In genomic region chr11:117310341-117311107, GRCm38 (mm10) we compare ENCODE assay signal across 9 mouse cellular contexts.
A peak's percentile ranks its signal among the peaks of the same experiment; 100 is the strongest.
DNase-seq lines count a peak whose midpoint lies in the region; ATAC-seq and TF ChIP-seq lines count a peak whose summit lies in the region.
"Had no signal": no experiment of that assay in that cellular context is flagged by ENCODE, and none has a peak within 500 bp of the region (broad histone marks: within the 10 kb centered on the region; RNA-seq: fewer than 3 reads in every experiment).

No protein-coding gene starts in this region.

- no peak for TF ChIP-seq CTCF in thymus, adult 2 months (IDR thresholded peaks at IDR 0.05; ENCODE audit: borderline replicate concordance, control insufficient read depth, extremely low read depth, insufficient read depth, low read length, poor library complexity)
- TF ChIP-seq CTCF in stomach, postnatal 0 days (IDR thresholded peaks at IDR 0.05; ENCODE audit: low read depth): no peak

- no peak overlapping the region for H3K9ac ChIP-seq in hindbrain, embryonic 14.5 days
- H3K9ac ChIP-seq in hindbrain, embryonic 15.5 days: no peak overlapping the region
- H3K9ac ChIP-seq in stomach, postnatal 0 days (ENCODE audit: low read length): no peak overlapping the region

- no peaks in the 10 kb centered on the region for H3K9me3 ChIP-seq in hindbrain, embryonic 10.5 days
- no peaks in the 10 kb centered on the region for H3K9me3 ChIP-seq in hindbrain, embryonic 14.5 days (ENCODE audit: control insufficient read depth, low read length)
- no peaks in the 10 kb centered on the region for H3K9me3 ChIP-seq in hindbrain, embryonic 15.5 days
- no peaks in the 10 kb centered on the region for H3K9me3 ChIP-seq in stomach, postnatal 0 days (ENCODE audit: control insufficient read depth, low read length)

- no peak for ATAC-seq in hindbrain, embryonic 14.5 days (ENCODE audit: low FRiP score)
- ATAC-seq in hindbrain, embryonic 15.5 days (ENCODE audit: low FRiP score, low read depth): no peak
- ATAC-seq in stomach, postnatal 0 days (ENCODE audit: low FRiP score, low TSS enrichment): no peak
- ATAC-seq: Patski had no signal

- H3K36me3 ChIP-seq in hindbrain, embryonic 10.5 days: peaks cover 8% of the 10 kb centered on the region; the same call in 1 of the 2 replicates
- H3K36me3 ChIP-seq in hindbrain, embryonic 14.5 days (replicated peaks; ENCODE audit: control insufficient read depth, insufficient read depth): no peaks in the 10 kb centered on the region
- H3K36me3 ChIP-seq in thymus, adult 2 months (ENCODE audit: control insufficient read depth, insufficient read depth, low read length): no peaks in the 10 kb centered on the region
- H3K36me3 ChIP-seq in hindbrain, embryonic 15.5 days: no peaks in the 10 kb centered on the region
- H3K36me3 ChIP-seq in stomach, postnatal 0 days (ENCODE audit: control insufficient read depth, insufficient read depth, low read length): no peaks in the 10 kb centered on the region; the same call in 1 of the 2 replicates

- peak overlapping the region; percentile 80 for H3K27ac ChIP-seq in hindbrain, embryonic 10.5 days
- no peak overlapping the region for H3K27ac ChIP-seq in hindbrain, embryonic 14.5 days
- peak overlapping the region; percentile 84 for H3K27ac ChIP-seq in thymus, adult 2 months (ENCODE audit: control insufficient read depth, insufficient read depth, low read length)
- peak overlapping the region; percentile 37; the same call in 1 of the 2 replicates for H3K27ac ChIP-seq in hindbrain, embryonic 15.5 days (replicated peaks)
- peak overlapping the region; percentile 88 for H3K27ac ChIP-seq in stomach, postnatal 0 days (replicated peaks)

- H3K27me3 ChIP-seq in hindbrain, embryonic 10.5 days (ENCODE audit: insufficient read depth, poor library complexity, severe bottlenecking): no peaks in the 10 kb centered on the region
- no peaks in the 10 kb centered on the region for H3K27me3 ChIP-seq in hindbrain, embryonic 14.5 days (ENCODE audit: control insufficient read depth, insufficient read depth, low read length)
- H3K27me3 ChIP-seq in thymus, adult 2 months (ENCODE audit: control insufficient read depth, insufficient read depth, low read length): no peaks in the 10 kb centered on the region
- no peaks in the 10 kb centered on the region for H3K27me3 ChIP-seq in hindbrain, embryonic 15.5 days
- H3K27me3 ChIP-seq in stomach, postnatal 0 days (ENCODE audit: control insufficient read depth, insufficient read depth, low read length): no peaks in the 10 kb centered on the region
- H3K27me3 ChIP-seq: Patski had no signal

- no peak overlapping the region for H3K4me3 ChIP-seq in hindbrain, embryonic 10.5 days
- no peak overlapping the region for H3K4me3 ChIP-seq in hindbrain, embryonic 14.5 days (replicated peaks; ENCODE audit: low read length)
- H3K4me3 ChIP-seq in thymus, adult 2 months (ENCODE audit: control insufficient read depth, insufficient read depth, low read length): no peak overlapping the region
- H3K4me3 ChIP-seq in hindbrain, embryonic 15.5 days: no peak overlapping the region
- no peak overlapping the region for H3K4me3 ChIP-seq in stomach, postnatal 0 days (ENCODE audit: low read depth, low read length)

- intact Hi-C loops in left cerebral cortex, postnatal 25 days (cut with DNase I): loop anchor here (5.0 kb wide), 1 partner anchor 73 kb away; no protein-coding TSS in a partner anchor

- H3K4me1 ChIP-seq in hindbrain, embryonic 10.5 days (replicated peaks): peaks cover 99% of the 10 kb centered on the region
- peaks cover 35% of the 10 kb centered on the region for H3K4me1 ChIP-seq in hindbrain, embryonic 14.5 days (replicated peaks; ENCODE audit: control insufficient read depth, insufficient read depth, low read length)
- H3K4me1 ChIP-seq in thymus, adult 2 months (replicated peaks; ENCODE audit: control insufficient read depth, insufficient read depth, low read length): peaks cover 97% of the 10 kb centered on the region
- peaks cover 72% of the 10 kb centered on the region for H3K4me1 ChIP-seq in hindbrain, embryonic 15.5 days (replicated peaks)
- peaks cover 41% of the 10 kb centered on the region for H3K4me1 ChIP-seq in stomach, postnatal 0 days (replicated peaks; ENCODE audit: control insufficient read depth, insufficient read depth)

- no peak for TF ChIP-seq POLR2A in thymus, adult 2 months (IDR thresholded peaks at IDR 0.05; ENCODE audit: control insufficient read depth, extremely low read depth, insufficient read depth, low read length, poor library complexity)

- H3K4me2 ChIP-seq in hindbrain, embryonic 14.5 days (replicated peaks): no peak overlapping the region
- no peak overlapping the region for H3K4me2 ChIP-seq in hindbrain, embryonic 15.5 days
- H3K4me2 ChIP-seq in stomach, postnatal 0 days (replicated peaks; ENCODE audit: low read depth): no peak overlapping the region

- no peak for TF ChIP-seq EP300 in stomach, postnatal 0 days (optimal IDR thresholded peaks at IDR 0.05)

- 88% methylated on average over 12 of the region's 12 CpGs for WGBS in hindbrain, embryonic 10.5 days
- WGBS in hindbrain, embryonic 14.5 days: 80% methylated on average over 12 of the region's 12 CpGs
- WGBS in thymus, adult 2 months: 94% methylated on average over 12 of the region's 12 CpGs
- 84% methylated on average over 12 of the region's 12 CpGs for WGBS in hindbrain, embryonic 15.5 days
- 72% methylated on average over 12 of the region's 12 CpGs for WGBS in stomach, postnatal 0 days

- no peak for DNase-seq in hindbrain, embryonic 10.5 days (ENCODE audit: low spot score)
- no peak for DNase-seq in hindbrain, embryonic 14.5 days (ENCODE audit: low spot score)
- no peak for DNase-seq in thymus, adult 2 months
- no peak for DNase-seq in thymus, postnatal 25 days
- no peak for DNase-seq in stomach, postnatal 0 days (ENCODE audit: low spot score)
- DNase-seq in left cerebral cortex, postnatal 25 days (ENCODE audit: low spot score in 2 of 2): no peak
- no peak for DNase-seq in spleen, adult 18-20 months
